Mouse (Mus musculus): ENCODE measurements around the gene Rft1. TPM values are rescaled to one million over a fixed set of nuclear protein-coding genes. Genes with fewer than 3 reads are reported as not detected.

Gene Rft1
- 14.8 and 15.3 TPM in 2 replicates for polyA plus RNA-seq (2016; fragmentation: Nextera tagmentation; extraction: Ambion mirVana)

- DNase-seq (ENCODE audit: low spot score): peak; percentile 99
- Histone ChIP-seq H3K4me1 (peaks cover 5% of the 10 kb centered on the region), H3K4me3 (peak within 1 kb of the TSS; percentile 94), H3K27ac (replicated peaks) (peak within 1 kb of the TSS; percentile 98), H3K27me3 (ENCODE audit: low read depth, poor library complexity, severe bottlenecking) (no peaks in the 10 kb centered on the region), H3K9me3 (replicated peaks) (no peaks in the 10 kb centered on the region), H3K36me3 (peaks cover under 1% of the 10 kb centered on the region; the same call in 1 of the 2 replicates)
- 3% methylated on average over 38 of the region's 38 CpGs for WGBS
Observed at GRCm38 (mm10) chr14:30653943-30654659, at the start of gene Rft1. Rft1 (plus strand) TSS chr14:30654360.

- peaks cover 13% of the 10 kb centered on the region for H3K4me1 ChIP-seq
- peak overlapping the region; percentile 4; the same call in 1 of the 2 replicates for H3K27ac ChIP-seq (replicated peaks)
- no peak overlapping the region for H3K4me3 ChIP-seq
- H3K27me3 ChIP-seq (ENCODE audit: low read depth, poor library complexity, severe bottlenecking): no peaks in the 10 kb centered on the region
- no peak for DNase-seq (ENCODE audit: low spot score)
- peaks cover 9% of the 10 kb centered on the region for H3K36me3 ChIP-seq
- H3K9me3 ChIP-seq (replicated peaks): no peaks in the 10 kb centered on the region
- WGBS: 88% methylated on average over 5 of the region's 5 CpGs
Observed at GRCm38 (mm10) chr14:30606817-30607216, 47.3 kb upstream of the Rft1 start.

- Histone ChIP-seq H3K4me3 (no peak overlapping the region), H3K27ac (replicated peaks) (no peak overlapping the region), H3K4me1 (peaks cover 19% of the 10 kb centered on the region), H3K9me3 (replicated peaks) (no peaks in the 10 kb centered on the region), H3K36me3 (0 out of 2 replicates have a peak, but pooled peaks cover 2% of the 10 kb centered on the region), H3K27me3 (ENCODE audit: low read depth, poor library complexity, severe bottlenecking) (no peaks in the 10 kb centered on the region)
- DNase-seq (ENCODE audit: low spot score): no peak
- WGBS: 84% methylated on average over 4 of the region's 4 CpGs
Observed at GRCm38 (mm10) chr14:30607696-30608095, 46.5 kb upstream of the Rft1 start.

GRCm38 (mm10) chr14:30608176-30608575, 46.0 kb upstream of the Rft1 start:
- WGBS: 90% methylated on average over 6 of the region's 6 CpGs
- DNase-seq (ENCODE audit: low spot score): no peak
- H3K27ac ChIP-seq (replicated peaks): no peak overlapping the region

GRCm38 (mm10) chr14:30609499-30609898, 44.7 kb upstream of the Rft1 start:
- no peak overlapping the region for H3K27ac ChIP-seq (replicated peaks)
- DNase-seq (ENCODE audit: low spot score): no peak
- no peak overlapping the region for H3K4me3 ChIP-seq
- H3K36me3 ChIP-seq: 0 out of 2 replicates have a peak, but pooled peaks cover 2% of the 10 kb centered on the region
- H3K4me1 ChIP-seq: peaks cover 19% of the 10 kb centered on the region
- 85% methylated on average over 3 of the region's 3 CpGs for WGBS
- no peaks in the 10 kb centered on the region for H3K27me3 ChIP-seq (ENCODE audit: low read depth, poor library complexity, severe bottlenecking)
- H3K9me3 ChIP-seq (replicated peaks): no peaks in the 10 kb centered on the region

More at GRCm38 (mm10) chr14:30608176-30608575, 46.0 kb upstream of the Rft1 start:
- Histone ChIP-seq H3K9me3 (replicated peaks) (no peaks in the 10 kb centered on the region), H3K36me3 (0 out of 2 replicates have a peak, but pooled peaks cover 2% of the 10 kb centered on the region), H3K4me1 (peaks cover 19% of the 10 kb centered on the region), H3K4me3 (no peak overlapping the region), H3K27me3 (ENCODE audit: low read depth, poor library complexity, severe bottlenecking) (no peaks in the 10 kb centered on the region)

- H3K27me3 ChIP-seq (ENCODE audit: low read depth, poor library complexity, severe bottlenecking): no peaks in the 10 kb centered on the region
- no peak overlapping the region for H3K27ac ChIP-seq (replicated peaks)
- H3K9me3 ChIP-seq (replicated peaks): no peaks in the 10 kb centered on the region
- DNase-seq (ENCODE audit: low spot score): no peak
- peaks cover 19% of the 10 kb centered on the region for H3K4me1 ChIP-seq
- H3K36me3 ChIP-seq: 0 out of 2 replicates have a peak, but pooled peaks cover 2% of the 10 kb centered on the region
- no peak overlapping the region for H3K4me3 ChIP-seq
- WGBS: 80% methylated on average over 2 of the region's 2 CpGs
Observed at GRCm38 (mm10) chr14:30610304-30610703, 43.9 kb upstream of the Rft1 start.

- peak overlapping the region; percentile 63; the same call in 1 of the 2 replicates for H3K27ac ChIP-seq (replicated peaks)
- DNase-seq (ENCODE audit: low spot score): no peak
- H3K36me3 ChIP-seq: 0 out of 2 replicates have a peak, but pooled peaks cover 2% of the 10 kb centered on the region
- WGBS: 89% methylated on average over 3 of the region's 3 CpGs
- no peaks in the 10 kb centered on the region for H3K9me3 ChIP-seq (replicated peaks)
- no peaks in the 10 kb centered on the region for H3K27me3 ChIP-seq (ENCODE audit: low read depth, poor library complexity, severe bottlenecking)
- no peak overlapping the region for H3K4me3 ChIP-seq
- peaks cover 19% of the 10 kb centered on the region for H3K4me1 ChIP-seq
Observed at GRCm38 (mm10) chr14:30610940-30611339, 43.2 kb upstream of the Rft1 start.

- Histone ChIP-seq H3K27me3 (ENCODE audit: low read depth, poor library complexity, severe bottlenecking) (no peaks in the 10 kb centered on the region), H3K4me1 (peaks cover 19% of the 10 kb centered on the region), H3K36me3 (0 out of 2 replicates have a peak, but pooled peaks cover 2% of the 10 kb centered on the region), H3K9me3 (replicated peaks) (no peaks in the 10 kb centered on the region), H3K27ac (replicated peaks) (no peak overlapping the region; the same call in 1 of the 2 replicates), H3K4me3 (no peak overlapping the region)
- DNase-seq (ENCODE audit: low spot score): peak; percentile 82
- WGBS: 19% methylated on average over 7 of the region's 7 CpGs
Observed at GRCm38 (mm10) chr14:30612523-30612922, 41.6 kb upstream of the Rft1 start.

- no peak overlapping the region for H3K27ac ChIP-seq (replicated peaks)
Observed at GRCm38 (mm10) chr14:30612962-30613715, 41.0 kb upstream of the Rft1 start.

GRCm38 (mm10) chr14:30616751-30617150, 37.4 kb upstream of the Rft1 start:
- WGBS: 75% methylated on average over 2 of the region's 2 CpGs
- no peaks in the 10 kb centered on the region for H3K36me3 ChIP-seq

More at GRCm38 (mm10) chr14:30612962-30613715, 41.0 kb upstream of the Rft1 start:
- no peaks in the 10 kb centered on the region for H3K27me3 ChIP-seq (ENCODE audit: low read depth, poor library complexity, severe bottlenecking)
- DNase-seq (ENCODE audit: low spot score): no peak
- H3K4me3 ChIP-seq: no peak overlapping the region
- WGBS: 84% methylated on average over 2 of the region's 2 CpGs
- no peaks in the 10 kb centered on the region for H3K9me3 ChIP-seq (replicated peaks)
- peaks cover 19% of the 10 kb centered on the region for H3K4me1 ChIP-seq
- H3K36me3 ChIP-seq: 0 out of 2 replicates have a peak, but pooled peaks cover 2% of the 10 kb centered on the region

GRCm38 (mm10) chr14:30618746-30619275, 35.3 kb upstream of the Rft1 start:
- Histone ChIP-seq H3K27ac (replicated peaks) (no peak overlapping the region), H3K4me1 (0 out of 2 replicates have a peak, but pooled peaks cover 2% of the 10 kb centered on the region), H3K4me3 (no peak overlapping the region), H3K36me3 (no peaks in the 10 kb centered on the region), H3K27me3 (ENCODE audit: low read depth, poor library complexity, severe bottlenecking) (peaks cover 5% of the 10 kb centered on the region; the same call in 1 of the 2 replicates), H3K9me3 (replicated peaks) (no peaks in the 10 kb centered on the region)
- DNase-seq (ENCODE audit: low spot score): no peak
- WGBS: 81% methylated on average over 2 of the region's 2 CpGs

More at GRCm38 (mm10) chr14:30616751-30617150, 37.4 kb upstream of the Rft1 start:
- Histone ChIP-seq H3K4me3 (no peak overlapping the region), H3K4me1 (peaks cover 8% of the 10 kb centered on the region; the same call in 1 of the 2 replicates), H3K27me3 (ENCODE audit: low read depth, poor library complexity, severe bottlenecking) (no peaks in the 10 kb centered on the region), H3K9me3 (replicated peaks) (no peaks in the 10 kb centered on the region), H3K27ac (replicated peaks) (no peak overlapping the region)
- no peak for DNase-seq (ENCODE audit: low spot score)

- H3K9me3 ChIP-seq (replicated peaks): no peaks in the 10 kb centered on the region
- no peaks in the 10 kb centered on the region for H3K36me3 ChIP-seq
- H3K4me3 ChIP-seq: no peak overlapping the region
- 83% methylated on average over 7 of the region's 7 CpGs for WGBS
- DNase-seq (ENCODE audit: low spot score): no peak
- H3K27me3 ChIP-seq (ENCODE audit: low read depth, poor library complexity, severe bottlenecking): peaks cover 18% of the 10 kb centered on the region
- H3K27ac ChIP-seq (replicated peaks): no peak overlapping the region
- H3K4me1 ChIP-seq: peaks cover 11% of the 10 kb centered on the region
Observed at GRCm38 (mm10) chr14:30619982-30620578, 34.1 kb upstream of the Rft1 start.
